Mouse (Mus musculus) E14TG2a.4 (cell line): ENCODE measurements around the gene Iqub.

Experiments used
- CTCF ChIP-seq: conservative IDR thresholded peaks from 2 replicates; pipeline ENCODE4 v1.5.1; 2014; ENCODE audit warnings: low read length
- NANOG ChIP-seq: IDR thresholded peaks from 2 replicates; pipeline ENCODE4 v1.6.1; 2014; ENCODE audit warnings: borderline replicate concordance, low read length, mixed read lengths
- POU5F1 ChIP-seq: IDR thresholded peaks from 2 replicates; pipeline ENCODE4 v1.6.1; 2014; ENCODE audit warnings: low read length, borderline replicate concordance

DNA sequence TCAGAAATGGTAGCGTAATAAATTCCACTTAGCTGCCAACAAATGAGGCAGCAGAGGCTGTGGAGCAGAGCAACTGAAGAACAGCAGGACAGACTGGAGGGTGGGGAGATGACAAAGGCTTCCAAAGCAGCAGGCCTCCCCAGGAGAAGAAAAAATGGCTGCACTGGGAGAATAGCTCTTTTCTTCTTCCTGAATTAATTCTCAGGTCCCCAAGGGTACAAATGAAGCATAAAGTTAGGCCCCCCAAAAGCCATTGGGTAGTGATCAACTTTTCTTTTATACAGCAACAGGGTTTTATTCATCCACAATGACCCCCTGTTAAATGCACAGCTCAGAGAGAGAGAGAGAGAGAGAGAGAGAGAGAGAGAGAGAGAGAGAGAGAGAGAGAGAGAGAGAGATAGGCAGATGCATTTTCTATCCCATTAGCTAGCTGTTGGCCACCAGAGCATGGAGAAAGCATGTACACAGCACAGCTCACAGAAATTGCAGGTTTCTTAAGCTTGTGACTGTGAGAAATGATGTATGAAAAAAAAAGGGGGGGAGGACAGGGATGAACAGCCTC is 44.2 kb downstream of the Iqub start:
- TF ChIP-seq CTCF (no peak), POU5F1 (no peak), NANOG (no peak)
